Mouse (Mus musculus) kidney, postnatal 0 days (tissue): ENCODE data around the gene Kirrel2. TPM values are rescaled to one million over a fixed set of nuclear protein-coding genes. Genes with fewer than 3 reads are reported as not detected.

Experiments used
- ATAC-seq: fragments of 200-750 bp; cut with Nextera tagmentation; replicated peaks from 2 replicates; pipeline ENCODE4 v1.8.0; 2017; ENCODE audit warnings: low read depth, moderate number of reproducible peaks, moderate TSS enrichment, moderate library complexity; ENCODE audit not compliant: low FRiP score
- DNase-seq: peaks from one replicate; pipeline ENCODE4 v3.0.0-alpha.2; 2016; ENCODE audit warnings: low spot score
- H3K27ac ChIP-seq: fragments of 300-500 bp; sonication (generic); 2 replicates; pipeline ENCODE4 v1.5.1; 2014; ENCODE audit warnings: mild to moderate bottlenecking
- H3K27me3 ChIP-seq: fragments of 300-500 bp; sonication (generic); 2 replicates; pipeline ENCODE4 v1.6.1; 2014; ENCODE audit warnings: low read length, mixed read lengths; ENCODE audit not compliant: insufficient read depth
- H3K36me3 ChIP-seq: fragments of 300-500 bp; sonication (generic); 2 replicates; pipeline ENCODE4 v1.6.1; 2014; ENCODE audit warnings: low read length, mixed read lengths; ENCODE audit not compliant: insufficient read depth
- H3K4me1 ChIP-seq: fragments of 300-500 bp; sonication (generic); replicated peaks from 2 replicates; pipeline ENCODE4 v1.6.1; 2014; ENCODE audit warnings: antibody characterized with exemption, low read length, mixed read lengths; ENCODE audit not compliant: insufficient read depth
- H3K4me2 ChIP-seq: fragments of 300-500 bp; sonication (generic); 2 replicates; pipeline ENCODE4 v1.6.1; 2014; ENCODE audit warnings: mild to moderate bottlenecking, low read length, moderate library complexity, mixed read lengths
- H3K4me3 ChIP-seq: fragments of 300-500 bp; sonication (generic); replicated peaks from 2 replicates; pipeline ENCODE4 v1.5.1; 2014; ENCODE audit warnings: low read depth, low read length
- H3K9ac ChIP-seq: fragments of 300-500 bp; sonication (generic); 2 replicates; pipeline ENCODE4 v1.6.1; 2014; ENCODE audit warnings: low read depth, low read length
- H3K9me3 ChIP-seq: fragments of 300-500 bp; sonication (generic); replicated peaks from 2 replicates; pipeline ENCODE4 v1.6.1; 2016; ENCODE audit warnings: low read length, inconsistent platforms, mixed read lengths
- CTCF ChIP-seq: IDR thresholded peaks from 2 replicates; pipeline ENCODE4 v1.5.1; 2016; ENCODE audit warnings: antibody characterized with exemption, low read depth, mild to moderate bottlenecking, moderate library complexity
- WGBS: fragments of 180-500 bp; shearing (Covaris S2); extraction: QIAGEN DNeasy Blood & Tissue Kit; methylation state at CpG from one replicate; pipeline ENCODE4 v1.1.7; 2014; 5-methylcytosine and 5-hydroxymethylcytosine counted together
- polyA plus RNA-seq: library from polyadenylated mRNA; unstranded; fragments of >200 nt; fragmentation: Nextera tagmentation; extraction: Ambion mirVana; gene quantifications from 2 replicates; pipeline ENCODE4 v1.2.1, GENCODE M21; 2015

The Kirrel2 gene
- polyA plus RNA-seq, 1 experiment from 2014 or later: 1.5 TPM

GRCm38 (mm10) chr7:30454259-30454658 lies 3.2 kb downstream of the Kirrel2 start:
- no peak for TF ChIP-seq CTCF
- DNase-seq (no peak), ATAC-seq (0 out of 2 replicates have a peak, but pooled peaks have one; percentile 18)
- 9% methylated on average over 6 of the region's 6 CpGs for WGBS
- H3K4me2 ChIP-seq: peak overlapping the region; percentile 40; the same call in 1 of the 2 replicates
- no peaks in the 10 kb centered on the region for H3K36me3 ChIP-seq
- H3K9ac ChIP-seq: no peak overlapping the region
- H3K27ac ChIP-seq: no peak overlapping the region
- no peaks in the 10 kb centered on the region for H3K9me3 ChIP-seq
- peaks cover 50% of the 10 kb centered on the region for H3K27me3 ChIP-seq
- H3K4me1 ChIP-seq: peaks cover 8% of the 10 kb centered on the region
- H3K4me3 ChIP-seq: no peak overlapping the region

GRCm38 (mm10) chr7:30453766-30454165 lies 3.7 kb downstream of the Kirrel2 start:
- H3K4me2 ChIP-seq: peak overlapping the region; percentile 40
- H3K27me3 ChIP-seq: peaks cover 50% of the 10 kb centered on the region
- no peak overlapping the region for H3K9ac ChIP-seq
- no peaks in the 10 kb centered on the region for H3K9me3 ChIP-seq
- no peak overlapping the region for H3K27ac ChIP-seq
- 0 out of 2 replicates have a peak overlapping the region, but pooled peaks have one; percentile 5 for H3K4me3 ChIP-seq
- WGBS: 2% methylated on average over 25 of the region's 25 CpGs
- DNase-seq: no peak
- no peak for TF ChIP-seq CTCF
- ATAC-seq: peak; percentile 68; the same call in 1 of the 2 replicates
- H3K36me3 ChIP-seq: no peaks in the 10 kb centered on the region
- H3K4me1 ChIP-seq: peaks cover 8% of the 10 kb centered on the region

GRCm38 (mm10) chr7:30453327-30453726 lies 4.2 kb downstream of the Kirrel2 start:
- no peak for TF ChIP-seq CTCF
- peaks cover 50% of the 10 kb centered on the region for H3K27me3 ChIP-seq
- no peak overlapping the region for H3K4me3 ChIP-seq
- no peak overlapping the region for H3K27ac ChIP-seq
- H3K9me3 ChIP-seq: no peaks in the 10 kb centered on the region
- ATAC-seq (no peak), DNase-seq (no peak)
- H3K9ac ChIP-seq: no peak overlapping the region
- 11% methylated on average over 25 of the region's 25 CpGs for WGBS
- H3K36me3 ChIP-seq: no peaks in the 10 kb centered on the region
- peak overlapping the region; percentile 40; the same call in 1 of the 2 replicates for H3K4me2 ChIP-seq
- peaks cover 8% of the 10 kb centered on the region for H3K4me1 ChIP-seq

GRCm38 (mm10) chr7:30450241-30450640 lies 7.2 kb downstream of the Kirrel2 start:
- no peak for DNase-seq
- H3K4me3 ChIP-seq: no peak overlapping the region
- no peak overlapping the region for H3K4me2 ChIP-seq
- no peaks in the 10 kb centered on the region for H3K9me3 ChIP-seq
- H3K27ac ChIP-seq: no peak overlapping the region
- no peak for ATAC-seq
- H3K9ac ChIP-seq: no peak overlapping the region
- peaks cover 5% of the 10 kb centered on the region; the same call in 1 of the 2 replicates for H3K4me1 ChIP-seq
- H3K36me3 ChIP-seq: no peaks in the 10 kb centered on the region
- 77% methylated on average over 7 of the region's 7 CpGs for WGBS
- no peak for TF ChIP-seq CTCF
- H3K27me3 ChIP-seq: peaks cover 20% of the 10 kb centered on the region

GRCm38 (mm10) chr7:30444971-30445751 lies 12.3 kb downstream of the Kirrel2 start, which contains the start of gene Aplp1:
Gene Aplp1, minus strand, starts transcription at chr7:30445535.
- no peaks in the 10 kb centered on the region for H3K27me3 ChIP-seq
- no peaks in the 10 kb centered on the region for H3K36me3 ChIP-seq
- peak; percentile 62 for ATAC-seq
- H3K9me3 ChIP-seq: no peaks in the 10 kb centered on the region
- peak; percentile 44 for DNase-seq
- peak within 1 kb of the TSS; percentile 59 for H3K9ac ChIP-seq
- H3K27ac ChIP-seq: no peak within 1 kb of the TSS
- peak within 1 kb of the TSS; percentile 93 for H3K4me2 ChIP-seq
- H3K4me1 ChIP-seq: peaks cover 10% of the 10 kb centered on the region
- peak within 1 kb of the TSS; percentile 53 for H3K4me3 ChIP-seq
- TF ChIP-seq CTCF: no peak
- WGBS: under 1% methylated on average over 57 of the region's 72 CpGs

GRCm38 (mm10) chr7:30444154-30444970 lies 13.1 kb downstream of the Kirrel2 start:
- under 1% methylated on average over 37 of the region's 38 CpGs for WGBS
- DNase-seq (peak; percentile 43), ATAC-seq (no peak)
- Histone ChIP-seq H3K9me3 (no peaks in the 10 kb centered on the region), H3K9ac (peak overlapping the region; percentile 59; the same call in 1 of the 2 replicates), H3K4me3 (peak overlapping the region; percentile 53), H3K4me1 (peaks cover 10% of the 10 kb centered on the region), H3K27ac (no peak overlapping the region), H3K4me2 (peak overlapping the region; percentile 93), H3K36me3 (no peaks in the 10 kb centered on the region), H3K27me3 (no peaks in the 10 kb centered on the region)
- TF ChIP-seq CTCF: no peak
